Mouse (Mus musculus): ENCODE results near the gene Pcsk5. TPM values are rescaled to one million over a fixed set of nuclear protein-coding genes. Genes with fewer than 3 reads are reported as not detected.
"Not testable (repeated sequence)": the region's sequence is repeated elsewhere in the genome, so short reads cannot be mapped to it uniquely, and the experiment has no call there.

The Pcsk5 gene
- total RNA-seq, 2 experiments from 2014 or later = 13.1 to 18.9 TPM

GRCm38 (mm10) chr19:17511283-17511682 lies 326.1 kb downstream of the Pcsk5 start:
- no peak for DNase-seq (ENCODE audit: low spot score in 2 of 2)
- intact Hi-C loops (cut with DNase I) = no loop called here

- intact Hi-C loops (cut with DNase I) = no loop called here
- DNase-seq (ENCODE audit: low spot score in 2 of 2) = no peak
Measured at GRCm38 (mm10) chr19:17504212-17504611, 333.2 kb downstream of the Pcsk5 start.

GRCm38 (mm10) chr19:17498586-17499235 lies 338.7 kb downstream of the Pcsk5 start:
- DNase-seq (ENCODE audit: low spot score in 2 of 2) = no peak
- intact Hi-C loops (cut with DNase I) = no loop called here

GRCm38 (mm10) chr19:17496131-17496530 lies 341.3 kb downstream of the Pcsk5 start:
- DNase-seq (ENCODE audit: low spot score in 2 of 2) = no peak
- intact Hi-C loops (cut with DNase I) = no loop called here

GRCm38 (mm10) chr19:17491822-17492544 lies 345.4 kb downstream of the Pcsk5 start:
- DNase-seq (ENCODE audit: low spot score in 2 of 2) = no peak

GRCm38 (mm10) chr19:17491322-17491721 lies 346.1 kb downstream of the Pcsk5 start:
- intact Hi-C loops (cut with DNase I) = no loop called here
- DNase-seq (ENCODE audit: low spot score in 2 of 2) = no peak

More at GRCm38 (mm10) chr19:17491822-17492544, 345.4 kb downstream of the Pcsk5 start:
- intact Hi-C loops (cut with DNase I) = no loop called here

GRCm38 (mm10) chr19:17489866-17490141 lies 347.6 kb downstream of the Pcsk5 start:
- intact Hi-C loops (cut with DNase I) = no loop called here

GRCm38 (mm10) chr19:17489041-17489865 lies 348.2 kb downstream of the Pcsk5 start:
- no peak for DNase-seq (ENCODE audit: low spot score in 2 of 2)
- intact Hi-C loops (cut with DNase I) = no loop called here

More at GRCm38 (mm10) chr19:17489866-17490141, 347.6 kb downstream of the Pcsk5 start:
- no peak for DNase-seq (ENCODE audit: low spot score in 2 of 2)

- intact Hi-C loops (cut with DNase I) = no loop called here
- DNase-seq (ENCODE audit: low spot score in 2 of 2) = no peak
Measured at GRCm38 (mm10) chr19:17482126-17482790, 355.2 kb downstream of the Pcsk5 start.

- intact Hi-C loops (cut with DNase I) = loop anchor here (10.0 kb wide), 2 partner anchors 285 to 355 kb away; partner anchors contain the start of gene Pcsk5
- no peak for DNase-seq (ENCODE audit: low spot score in 2 of 2)
Measured at GRCm38 (mm10) chr19:17479471-17479870, 358.0 kb downstream of the Pcsk5 start.

GRCm38 (mm10) chr19:17476021-17476420 lies 361.4 kb downstream of the Pcsk5 start:
- DNase-seq (ENCODE audit: low spot score in 2 of 2) = no peak
- intact Hi-C loops (cut with DNase I) = loop anchor here (10.0 kb wide), 2 partner anchors 289 to 359 kb away; partner anchors contain the start of gene Pcsk5

GRCm38 (mm10) chr19:17473138-17473537 lies 364.3 kb downstream of the Pcsk5 start:
- not testable (repeated sequence) for DNase-seq (ENCODE audit: low spot score in 2 of 2)
- intact Hi-C loops (cut with DNase I) = loop anchor here (10.0 kb wide), 2 partner anchors 292 to 362 kb away; partner anchors contain the start of gene Pcsk5

- no peak for DNase-seq (ENCODE audit: low spot score in 2 of 2)
- intact Hi-C loops (cut with DNase I) = loop anchor here (10.0 kb wide), 2 partner anchors 293 to 363 kb away; partner anchors contain the start of gene Pcsk5
Measured at GRCm38 (mm10) chr19:17471861-17472260, 365.6 kb downstream of the Pcsk5 start.

- intact Hi-C loops (cut with DNase I) = loop anchor here (10.0 kb wide), 2 partner anchors 294 to 364 kb away; partner anchors contain the start of gene Pcsk5
- DNase-seq (ENCODE audit: low spot score in 2 of 2) = no peak
Measured at GRCm38 (mm10) chr19:17471196-17471595, 366.2 kb downstream of the Pcsk5 start.

GRCm38 (mm10) chr19:17467556-17468211 lies 369.7 kb downstream of the Pcsk5 start:
- peak; percentile 54 to 56 for DNase-seq (ENCODE audit: low spot score in 2 of 2)
- intact Hi-C loops (cut with DNase I) = loop anchor here (2.0 kb wide), 1 partner anchor 1085 kb away; no protein-coding TSS in a partner anchor

- intact Hi-C loops (cut with DNase I) = no loop called here
- DNase-seq (ENCODE audit: low spot score in 2 of 2) = no peak
Measured at GRCm38 (mm10) chr19:17452001-17452400, 385.4 kb downstream of the Pcsk5 start.

GRCm38 (mm10) chr19:17443581-17443980 lies 393.9 kb downstream of the Pcsk5 start:
- intact Hi-C loops (cut with DNase I) = no loop called here
- DNase-seq (ENCODE audit: low spot score in 2 of 2) = no peak

- intact Hi-C loops (cut with DNase I) = no loop called here
Measured at GRCm38 (mm10) chr19:17439476-17440189, 397.8 kb downstream of the Pcsk5 start.

More at GRCm38 (mm10) chr19:17439476-17440189, 397.8 kb downstream of the Pcsk5 start:
- DNase-seq (ENCODE audit: low spot score in 2 of 2) = no peak

Data from left cerebral cortex, postnatal 14 days (tissue).